Mouse (Mus musculus) erythroblast, adult 5-6 weeks (primary cell): Measurements from ENCODE around the gene Wnt9a. TPM values are rescaled to one million over a fixed set of nuclear protein-coding genes. Genes with fewer than 3 reads are reported as not detected.
"Not testable (repeated sequence)": the region's sequence is repeated elsewhere in the genome, so short reads cannot be mapped to it uniquely, and the experiment has no call there.

Source experiments
- ATAC-seq: replicated peaks from 2 replicates; pipeline ENCODE4 v1.8.0; 2016; ENCODE audit warnings: moderate number of reproducible peaks, mild to moderate bottlenecking, moderate TSS enrichment, inconsistent platforms; ENCODE audit not compliant: poor library complexity, low FRiP score, severe bottlenecking
- total RNA-seq, 2 experiments: library from RNA; stranded (forward) in 1 of 2; stranded (reverse) in 1 of 2; fragments of 150-400 nt in 1 of 2; fragments of 200-764, 138-1000 nt in 1 of 2; gene quantifications; 2 replicates each; pipeline versions ENCODE4 v1.2.3 to v1.2.4; 2015 to 2017; ENCODE audit warnings: low replicate concordance in 2 of 2

Wnt9a gene
- total RNA-seq, 2 experiments from 2014 or later, result not detected

DNA sequence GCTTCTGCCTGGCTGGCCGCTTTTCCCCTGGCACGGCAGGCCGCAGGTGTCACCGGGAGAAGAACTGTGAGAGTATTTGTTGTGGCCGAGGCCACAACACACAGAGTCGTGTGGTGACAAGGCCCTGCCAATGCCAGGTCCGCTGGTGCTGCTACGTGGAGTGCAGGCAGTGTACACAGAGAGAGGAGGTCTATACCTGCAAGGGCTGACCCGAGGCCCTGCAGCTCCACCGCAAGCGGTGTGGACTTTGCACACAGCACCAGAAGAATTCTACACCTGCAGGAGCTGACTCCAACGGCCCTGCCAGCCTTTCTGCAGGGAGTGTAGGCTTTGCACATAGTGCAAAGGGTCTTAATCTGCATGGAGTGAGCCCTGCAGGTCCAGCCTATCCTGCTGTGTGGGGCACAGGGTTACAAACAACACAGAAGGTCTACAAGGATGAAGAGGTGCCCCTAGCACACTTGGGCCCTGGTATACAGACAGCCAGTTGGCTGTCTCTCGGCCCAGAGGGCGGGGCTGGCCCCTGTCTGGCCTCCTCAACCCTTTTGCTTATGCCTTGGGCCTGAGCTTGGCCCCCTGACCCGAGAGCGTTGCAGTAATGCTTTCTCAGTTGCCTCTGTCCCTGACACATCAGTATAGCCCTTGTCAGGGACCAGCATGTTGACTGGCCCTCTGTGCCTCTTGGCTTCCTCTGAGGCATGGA lies 24.6 kb downstream of the Wnt9a start:
- ATAC-seq, result no peak

DNA sequence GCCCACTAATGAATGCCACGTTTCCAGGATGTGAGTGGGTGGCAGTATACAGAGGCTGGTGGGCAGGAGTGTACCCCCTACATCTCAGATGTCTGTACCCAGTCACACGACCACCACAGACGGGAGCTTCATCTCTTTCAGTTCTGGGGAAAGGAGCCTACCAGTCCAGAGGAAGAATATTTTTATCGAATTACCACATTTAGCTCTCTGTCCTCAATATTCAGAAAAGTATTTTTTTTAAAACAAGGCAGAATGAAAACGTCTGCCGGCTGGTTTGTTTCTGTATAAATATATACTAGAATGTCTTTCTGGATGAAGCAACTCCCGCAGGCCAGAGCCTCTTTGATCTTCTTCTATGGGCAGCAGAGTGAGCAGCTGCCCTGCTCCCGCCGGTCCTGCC lies 26.2 kb downstream of the Wnt9a start:
- ATAC-seq, result no peak

DNA sequence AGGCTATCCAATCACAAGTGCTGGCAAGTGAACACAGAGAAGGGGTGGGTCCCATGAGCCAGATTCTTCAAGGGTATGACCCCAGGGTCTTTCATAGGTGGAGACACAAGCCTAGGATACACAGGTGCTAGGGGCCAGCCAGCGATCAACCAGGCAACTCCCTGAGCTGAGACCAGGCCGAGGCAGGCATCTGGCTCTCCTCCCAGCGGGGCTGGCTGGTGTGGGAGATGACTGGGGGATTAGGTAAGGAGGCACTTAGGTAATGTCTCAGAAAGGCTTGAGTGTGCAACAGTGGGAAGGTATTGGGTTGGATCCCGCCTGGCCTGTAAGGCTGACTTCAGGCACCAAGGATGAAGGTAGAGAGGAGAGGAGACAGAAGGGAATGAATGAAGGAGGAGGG lies 28.4 kb downstream of the Wnt9a start:
- ATAC-seq, result no peak

DNA sequence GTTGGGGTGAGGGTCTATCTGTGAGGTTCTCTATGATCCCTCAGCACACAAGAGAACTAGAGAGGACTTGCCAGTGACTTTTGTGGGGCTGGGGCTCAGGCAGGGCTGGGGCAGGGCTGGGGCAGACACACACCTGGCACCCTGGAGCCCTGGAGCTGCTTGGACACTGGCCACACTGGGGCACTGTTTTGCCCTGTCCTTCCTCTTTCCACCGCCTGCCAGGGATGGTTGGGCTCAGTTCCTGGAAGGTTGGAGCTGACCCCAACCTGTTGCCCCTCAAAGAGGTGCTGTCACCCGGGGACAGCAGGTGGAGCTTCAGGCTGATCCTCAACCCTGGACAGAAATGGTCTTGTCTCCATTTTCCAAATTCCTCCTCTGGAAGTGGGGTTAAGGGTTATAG lies 29.2 kb downstream of the Wnt9a start:
- ATAC-seq, result no peak

DNA sequence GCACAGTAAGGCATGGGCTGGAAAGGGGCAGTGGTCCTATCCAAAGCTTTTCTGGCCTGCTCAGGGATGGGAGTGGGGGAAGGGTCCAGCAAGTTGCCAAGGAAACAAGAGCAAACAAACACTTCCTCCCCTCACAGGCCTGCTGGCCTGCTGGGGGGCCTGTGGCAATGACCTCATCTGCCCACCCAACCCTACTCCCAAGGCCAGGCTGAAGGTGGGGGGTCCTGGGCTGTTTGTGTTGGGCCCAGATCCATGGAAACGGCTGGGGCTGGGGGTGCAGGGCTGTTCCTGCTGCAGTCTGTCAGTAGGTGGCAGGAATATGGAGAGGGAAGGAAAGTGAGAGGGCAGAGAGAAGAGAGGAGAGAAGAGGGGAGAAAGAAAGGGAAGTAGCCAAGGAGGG lies 29.7 kb downstream of the Wnt9a start:
- no peak for ATAC-seq

DNA sequence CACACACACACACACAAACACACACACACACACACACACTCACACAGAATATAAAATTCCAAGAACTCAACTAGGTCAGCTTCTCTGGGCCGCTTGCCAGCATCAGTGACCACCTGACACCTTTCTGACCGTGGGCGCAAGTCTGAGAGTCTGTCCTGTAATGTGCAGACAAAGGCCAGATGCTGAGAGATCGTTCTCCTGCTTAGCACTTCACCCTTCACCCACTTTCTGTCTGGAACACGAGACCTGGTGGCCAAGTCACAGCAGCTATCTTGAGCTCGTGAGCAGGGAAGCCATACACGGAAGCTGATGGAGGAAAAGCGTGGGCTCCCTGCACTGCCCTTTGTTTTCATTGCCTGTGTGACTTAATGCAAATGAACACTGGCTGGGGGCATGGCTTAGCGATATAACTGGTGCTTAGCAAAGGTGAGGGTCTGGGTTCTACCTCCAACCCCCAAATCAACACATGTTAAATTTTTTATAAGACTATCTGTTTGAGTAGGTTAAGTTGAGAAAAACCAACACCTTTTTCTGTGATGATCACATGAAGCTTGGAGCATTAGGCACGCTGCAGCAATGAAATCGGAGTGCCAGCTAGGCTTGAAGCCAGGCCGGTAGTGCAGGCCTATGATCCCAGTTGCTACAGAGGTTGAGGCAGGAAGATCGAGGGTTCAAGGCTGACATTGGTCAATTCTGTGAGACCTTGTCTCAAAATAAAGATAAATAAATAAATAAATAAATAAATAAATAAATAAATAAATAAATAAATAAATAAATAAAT lies 31.4 kb downstream of the Wnt9a start:
- no peak for ATAC-seq

DNA sequence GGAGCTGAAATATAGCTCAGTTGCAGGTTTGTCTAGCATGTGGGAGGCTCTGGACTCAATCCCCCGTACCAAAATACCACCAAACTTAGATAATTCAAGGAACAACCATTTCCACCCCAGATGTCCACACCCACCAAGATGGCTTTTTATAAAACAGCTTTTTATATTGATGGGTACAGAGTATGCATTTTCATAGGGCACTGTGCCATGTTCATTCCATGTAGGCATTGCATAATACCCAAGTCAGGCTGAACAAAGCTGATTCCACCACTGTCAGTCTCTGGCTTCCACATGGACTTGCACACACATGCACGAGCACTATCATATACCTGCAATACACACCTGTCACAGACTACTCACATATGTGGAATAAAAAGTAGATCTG lies 32.0 kb downstream of the Wnt9a start:
- no peak for ATAC-seq

DNA sequence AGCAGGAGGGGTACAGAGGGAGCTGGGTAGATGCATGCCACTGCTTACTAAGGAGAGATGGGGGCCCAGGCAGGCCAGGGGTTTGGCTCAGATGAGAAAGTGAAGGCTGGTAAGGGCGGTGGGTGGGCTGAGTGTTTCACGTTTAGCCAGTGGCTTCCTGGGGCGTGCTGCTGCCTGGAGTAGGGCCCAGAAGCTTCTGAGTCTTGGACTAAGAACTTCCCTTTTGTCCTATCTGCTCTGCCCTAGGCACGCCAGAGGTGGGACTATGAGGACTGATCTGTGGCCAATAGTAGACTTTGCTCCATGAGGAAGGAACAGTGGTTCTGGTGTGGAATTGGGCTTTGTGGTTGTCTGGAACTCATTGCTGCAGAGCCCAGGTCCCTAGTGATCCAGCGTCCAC lies 36.2 kb downstream of the Wnt9a start:
- no peak for ATAC-seq

DNA sequence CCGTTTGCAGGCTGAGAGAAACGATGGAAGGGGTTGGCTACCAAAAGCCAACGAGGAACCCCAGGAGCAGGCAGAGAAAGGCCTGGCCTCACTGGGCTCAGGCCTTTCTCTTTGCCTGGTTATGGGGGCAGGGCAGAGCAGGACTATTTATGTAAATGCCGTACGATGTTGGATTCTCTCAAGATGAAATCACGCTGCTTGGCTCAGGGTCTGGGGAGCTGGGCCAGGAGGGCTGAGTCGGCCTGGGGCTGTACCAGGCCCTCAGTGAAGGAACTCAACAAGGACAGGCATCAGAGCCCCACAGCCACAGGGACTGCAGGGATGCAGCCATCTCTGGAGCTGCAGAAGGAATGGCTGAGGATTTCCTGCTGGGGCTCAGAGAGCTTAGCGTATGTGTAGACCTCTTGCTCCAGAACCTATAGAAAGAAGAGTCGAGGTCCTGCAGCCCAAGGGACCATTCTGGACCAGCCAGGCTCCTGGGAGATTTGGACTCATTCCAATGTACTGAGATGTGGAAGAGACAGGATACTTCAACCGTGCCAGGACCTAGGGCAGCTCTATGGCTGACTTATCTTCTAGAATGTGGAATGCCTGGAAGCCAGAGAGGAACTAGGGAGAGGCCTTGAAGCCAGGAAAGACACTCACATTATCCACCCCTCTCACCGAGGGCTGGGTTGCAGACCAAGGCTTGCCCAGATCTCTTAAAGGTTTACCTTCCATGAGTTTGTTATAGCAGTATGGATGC lies 39.6 kb downstream of the Wnt9a start:
- ATAC-seq, result 0 out of 2 replicates have a peak, but pooled peaks have one; percentile 7

DNA sequence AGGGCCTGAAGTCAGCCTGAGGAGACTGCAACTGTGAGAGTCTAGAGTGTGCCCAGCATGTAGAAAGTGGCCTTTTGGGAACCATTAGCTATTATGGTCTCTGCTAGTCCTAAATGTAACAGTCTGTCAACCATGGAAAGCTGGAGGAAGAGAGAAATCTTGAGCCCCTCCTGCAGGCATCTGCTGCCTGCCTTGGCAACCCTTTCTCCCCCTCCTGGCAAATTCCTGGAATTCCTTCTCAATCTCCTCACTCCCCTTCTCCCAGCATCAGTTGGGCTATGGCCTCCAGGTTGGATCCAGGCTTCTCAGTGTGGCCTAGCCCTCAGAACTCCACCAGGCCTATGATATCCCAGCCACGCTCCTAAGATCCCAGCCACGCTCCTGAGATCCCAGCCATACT lies 43.6 kb downstream of the Wnt9a start:
- no peak for ATAC-seq

DNA sequence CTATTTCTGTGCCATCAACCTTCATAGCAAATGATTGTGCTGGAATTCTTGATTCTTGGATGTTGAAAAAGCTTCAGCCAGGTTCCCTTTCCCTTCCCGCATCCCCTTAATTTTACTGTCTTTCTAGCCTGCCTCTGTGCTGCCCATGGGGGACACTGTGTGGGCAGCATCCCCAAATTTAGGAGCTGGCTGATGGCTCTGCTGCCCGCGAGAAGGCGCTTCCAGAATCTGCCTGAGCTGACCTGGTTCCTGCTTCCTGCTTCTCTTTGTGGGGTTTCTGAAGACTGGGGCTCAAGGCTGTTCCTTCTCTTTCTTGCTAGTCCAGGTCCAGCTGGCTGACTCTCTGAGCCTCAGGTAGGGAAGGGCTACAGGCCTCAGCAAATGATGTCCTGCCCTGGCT lies 48.1 kb downstream of the Wnt9a start:
- no peak for ATAC-seq

DNA sequence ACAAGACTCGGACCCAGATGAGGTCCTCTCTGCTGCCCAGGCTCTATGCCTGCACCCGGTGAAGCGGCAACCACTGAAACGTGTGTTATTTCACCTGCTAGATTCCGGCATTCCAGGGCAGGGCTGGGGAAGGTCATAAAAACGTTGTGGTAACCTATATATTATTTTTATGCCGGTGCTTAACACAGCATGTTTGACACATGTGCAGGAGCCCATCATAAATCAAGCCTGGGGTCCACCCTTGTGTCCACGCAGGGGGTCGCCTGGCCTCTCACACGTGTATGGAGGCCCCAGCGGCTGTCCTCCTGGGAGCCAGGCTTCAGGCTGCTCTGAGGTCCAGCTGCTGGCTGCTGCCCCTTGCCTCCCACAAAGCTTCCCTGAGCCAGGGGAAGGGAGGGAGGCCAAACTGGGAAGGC lies 50.2 kb downstream of the Wnt9a start:
- no peak for ATAC-seq

DNA sequence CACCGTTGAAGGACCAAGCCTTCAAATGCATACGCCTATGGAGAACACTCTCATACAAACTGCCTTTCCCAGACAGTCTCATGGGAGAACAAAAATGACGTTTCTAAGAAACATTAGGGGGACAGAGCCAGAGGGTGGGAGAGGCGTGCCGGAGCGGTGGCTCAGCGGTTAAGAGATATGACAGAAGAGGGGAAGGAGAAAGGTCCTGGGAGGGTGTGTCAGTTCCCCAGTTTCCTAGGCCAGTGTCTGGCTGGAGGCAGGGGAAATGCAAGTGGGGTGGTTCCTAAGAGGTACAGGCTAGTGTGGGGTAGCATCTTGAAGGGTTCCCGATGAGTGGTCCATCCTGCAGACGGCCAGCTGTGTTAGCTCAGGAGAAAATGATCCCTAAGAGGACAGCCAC lies 54.6 kb downstream of the Wnt9a start:
- no peak for ATAC-seq

DNA sequence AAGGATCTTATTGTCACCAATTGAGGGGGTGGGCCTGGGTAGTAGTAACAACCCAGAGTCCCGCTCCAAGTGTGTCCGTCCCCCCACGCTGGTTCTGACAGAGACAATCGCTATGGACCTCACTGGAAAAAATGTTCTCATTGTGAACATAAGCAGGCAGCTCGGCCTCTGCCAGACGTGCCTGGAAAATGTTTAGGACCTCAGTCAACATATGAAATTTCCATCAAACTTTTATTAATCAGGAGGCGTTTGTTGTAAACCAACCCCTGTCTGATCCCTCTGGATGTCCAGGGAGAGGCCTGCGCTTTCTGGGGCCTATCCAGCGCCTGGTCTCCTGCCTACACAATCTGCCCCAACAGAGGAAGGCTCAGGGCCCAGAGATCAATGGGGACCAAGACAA lies 57.3 kb downstream of the Wnt9a start:
- no peak for ATAC-seq

DNA sequence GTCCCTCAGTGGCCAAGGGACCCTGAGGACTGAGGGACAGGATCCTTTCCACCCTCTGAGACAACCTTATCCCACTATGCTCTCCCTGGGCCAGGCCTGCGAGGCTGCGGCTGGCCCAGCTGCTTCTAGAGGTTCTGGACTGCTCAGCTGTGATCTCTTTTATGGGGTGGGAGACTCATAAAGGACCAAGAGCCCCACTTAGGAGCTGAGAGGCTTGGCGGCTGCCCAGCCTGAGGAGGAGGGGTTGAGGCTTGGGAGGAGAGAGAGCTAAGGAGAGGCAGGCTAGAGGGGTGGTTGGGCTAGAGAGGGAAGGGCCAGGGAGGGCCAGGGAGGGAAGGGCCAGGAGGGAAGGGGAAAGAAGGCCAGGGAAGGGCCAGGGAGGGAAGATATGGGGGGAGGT lies 57.7 kb downstream of the Wnt9a start:
- ATAC-seq, result no peak

DNA sequence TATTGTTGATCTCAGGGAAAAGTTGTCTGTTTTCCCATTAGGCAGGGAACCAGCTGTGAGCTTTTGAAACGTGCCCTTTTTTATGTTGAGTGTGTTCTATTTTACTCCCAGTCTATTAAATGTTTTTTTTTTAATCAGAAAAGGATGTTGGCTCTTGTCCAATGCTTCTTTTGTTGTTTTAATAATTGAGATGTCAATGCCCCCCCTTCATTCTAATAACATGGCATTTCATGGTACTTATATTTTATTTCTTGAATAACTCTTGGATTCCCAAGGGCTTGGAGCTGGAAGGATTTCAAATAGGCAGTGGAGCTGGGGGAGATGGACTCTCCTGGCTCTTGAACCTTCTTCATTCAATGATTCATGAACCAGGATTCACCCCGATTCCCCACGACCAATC lies 59.3 kb downstream of the Wnt9a start:
- no peak for ATAC-seq

DNA sequence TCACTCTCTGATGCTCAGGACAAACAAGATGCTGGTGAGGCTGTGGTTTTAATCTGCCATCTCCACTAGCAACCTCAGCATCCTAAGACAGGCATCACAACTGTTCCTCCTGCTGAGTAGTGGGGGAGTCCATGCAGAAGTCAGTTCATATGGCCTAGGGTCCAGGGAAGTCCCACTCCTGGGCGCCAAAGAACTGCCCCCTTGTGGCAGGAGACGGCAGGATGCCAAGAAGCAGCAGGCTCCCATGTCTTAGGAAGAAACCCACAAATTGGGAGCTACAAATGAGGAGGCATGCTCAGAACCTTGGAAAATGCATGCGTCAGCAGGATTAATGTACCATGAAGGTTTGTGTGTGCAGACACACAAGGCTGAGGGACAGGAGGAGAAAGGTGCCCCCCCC lies 59.9 kb downstream of the Wnt9a start:
- no peak for ATAC-seq

DNA sequence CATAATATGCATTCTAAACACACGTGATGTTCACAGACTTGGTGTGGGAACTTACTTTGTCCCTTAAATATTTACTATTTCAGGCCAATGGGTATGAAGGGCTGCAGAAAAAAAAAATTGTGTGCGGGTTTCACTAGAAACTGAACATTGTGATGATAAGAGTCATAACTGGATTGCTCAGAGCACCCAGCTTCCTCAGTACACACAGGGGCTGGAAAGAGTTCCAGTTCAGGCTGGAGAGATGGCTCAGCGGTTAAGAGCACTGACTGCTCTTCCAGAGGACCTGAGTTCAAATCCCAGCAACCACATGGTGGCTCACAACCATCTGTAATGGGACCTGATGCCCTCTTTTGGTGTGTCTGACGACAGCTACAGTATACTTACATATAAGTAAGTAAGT lies 61.2 kb downstream of the Wnt9a start:
- ATAC-seq, result not testable (repeated sequence)

DNA sequence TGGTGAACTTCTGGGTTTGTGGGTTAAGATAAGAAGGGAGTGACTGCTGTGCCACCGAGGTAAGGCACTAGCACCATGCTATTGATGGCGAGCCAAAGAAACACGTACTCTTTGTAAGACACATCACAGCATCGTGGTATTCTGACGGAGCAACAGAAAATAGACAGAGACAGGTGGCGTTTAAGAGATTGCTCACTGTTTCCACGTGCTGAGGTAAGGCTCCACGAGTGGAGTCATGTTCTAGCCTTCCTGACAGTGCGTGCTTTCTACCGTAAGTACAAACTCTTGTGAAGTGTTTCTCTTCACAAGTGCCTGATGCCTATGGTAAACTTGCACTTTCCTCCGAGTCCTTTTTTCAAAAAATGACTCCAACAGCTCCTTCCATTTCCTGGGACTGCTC lies 63.1 kb downstream of the Wnt9a start:
- no peak for ATAC-seq

DNA sequence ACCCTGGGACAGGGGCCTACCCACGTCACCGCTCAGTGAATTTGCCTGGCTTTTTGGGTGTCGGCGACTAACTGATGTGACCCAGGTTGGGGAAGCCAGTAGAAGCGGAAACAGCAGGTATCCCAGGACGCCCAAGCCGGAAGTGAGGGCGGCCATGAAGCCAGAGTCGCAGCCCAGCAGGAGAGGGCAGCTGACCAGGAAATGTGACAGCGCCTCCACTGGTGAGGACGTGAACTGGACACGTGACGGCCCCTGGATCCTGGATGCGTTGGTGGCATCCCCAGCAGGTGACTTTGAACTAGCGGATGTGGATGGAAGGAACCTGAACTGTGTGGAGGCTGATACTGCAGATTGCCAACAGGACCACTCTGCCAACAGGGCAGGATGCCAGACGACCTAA lies 68.7 kb downstream of the Wnt9a start, which contains the start of gene Prss38:
Gene Prss38 (minus strand): TSS at position 183 of the 400 bp plus-strand sequence.
- ATAC-seq, result no peak

DNA sequence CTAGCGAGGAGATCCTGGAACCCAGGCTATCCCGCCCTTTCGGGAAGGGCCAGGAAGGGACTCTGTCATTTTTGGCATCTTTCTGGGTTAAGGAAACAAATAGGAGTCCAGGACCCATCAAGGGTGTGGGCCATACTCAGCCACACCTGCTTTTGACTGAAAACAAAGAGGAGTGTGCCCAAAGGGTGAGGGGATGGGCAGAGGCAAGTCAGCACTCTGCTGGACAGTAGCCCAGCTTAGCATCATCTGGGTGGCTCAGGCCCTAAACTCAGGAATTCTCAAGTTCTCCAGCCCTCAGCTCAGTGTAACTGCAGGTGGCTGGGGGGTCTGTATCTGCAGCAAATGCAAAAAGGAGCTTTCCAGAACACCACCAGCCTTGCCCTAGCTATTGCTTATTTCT lies 71.3 kb downstream of the Wnt9a start:
- ATAC-seq, result no peak
